Mouse (Mus musculus) cerebellum, postnatal 10 days (tissue): Measurements from ENCODE around the gene Ccndbp1.
"Not testable (repeated sequence)": the region's sequence is repeated elsewhere in the genome, so short reads cannot be mapped to it uniquely, and the experiment has no call there.

ENCODE experiments used
- DNase-seq, 2 experiments: peaks; one replicate each; pipeline ENCODE4 v3.0.0; 2021; ENCODE audit warnings: mixed read lengths in 2 of 2

The Ccndbp1 gene

GRCm38 (mm10) chr2:121004018-121004811 lies 4.0 kb upstream of the Ccndbp1 start:
- peak; percentile 53 to 62 for DNase-seq

GRCm38 (mm10) chr2:121006986-121007385 lies 1.2 kb upstream of the Ccndbp1 start:
- peak; percentile 71 for DNase-seq

GRCm38 (mm10) chr2:121008664-121009007 lies 433 bp downstream of the Ccndbp1 start:
- DNase-seq: no peak

- DNase-seq: no peak
Observed at GRCm38 (mm10) chr2:121009071-121009677, 971 bp downstream of the Ccndbp1 start.

- no peak for DNase-seq
Observed at GRCm38 (mm10) chr2:121012676-121013075, 4.5 kb downstream of the Ccndbp1 start.

GRCm38 (mm10) chr2:121015507-121015906 lies 7.3 kb downstream of the Ccndbp1 start:
- no peak for DNase-seq

GRCm38 (mm10) chr2:121016226-121016625 lies 8.0 kb downstream of the Ccndbp1 start:
- DNase-seq: no peak

- DNase-seq: no peak
Observed at GRCm38 (mm10) chr2:121017151-121017550, 8.9 kb downstream of the Ccndbp1 start.

GRCm38 (mm10) chr2:121022918-121023317 lies 14.7 kb downstream of the Ccndbp1 start:
- DNase-seq: no peak

GRCm38 (mm10) chr2:121036733-121037341 lies 28.6 kb downstream of the Ccndbp1 start, which contains the start of gene Epb42:
Gene Epb42 (minus strand): TSS chr2:121037072.
- peak in 1 of 2 experiments; percentile 6 for DNase-seq

- DNase-seq: not testable (repeated sequence)
Observed at GRCm38 (mm10) chr2:121038851-121039250, 30.6 kb downstream of the Ccndbp1 start.

GRCm38 (mm10) chr2:121039382-121039781 lies 31.2 kb downstream of the Ccndbp1 start:
- no peak for DNase-seq

GRCm38 (mm10) chr2:121041098-121041497 lies 32.9 kb downstream of the Ccndbp1 start:
- peak; percentile 70 to 75 for DNase-seq

GRCm38 (mm10) chr2:121045653-121046052 lies 37.5 kb downstream of the Ccndbp1 start:
- no peak for DNase-seq

GRCm38 (mm10) chr2:121052176-121052575 lies 44.0 kb downstream of the Ccndbp1 start:
- no peak for DNase-seq

- DNase-seq: peak; percentile 22 to 30
Observed at GRCm38 (mm10) chr2:121054060-121054459, 45.9 kb downstream of the Ccndbp1 start.

GRCm38 (mm10) chr2:121055915-121056314 lies 47.7 kb downstream of the Ccndbp1 start:
- DNase-seq: no peak

GRCm38 (mm10) chr2:121057997-121058396 lies 49.8 kb downstream of the Ccndbp1 start:
- DNase-seq: no peak

GRCm38 (mm10) chr2:121061315-121061714 lies 53.1 kb downstream of the Ccndbp1 start:
- DNase-seq: no peak
